Mouse (Mus musculus): ENCODE data around the gene Pmm2.

The Pmm2 gene

DNA sequence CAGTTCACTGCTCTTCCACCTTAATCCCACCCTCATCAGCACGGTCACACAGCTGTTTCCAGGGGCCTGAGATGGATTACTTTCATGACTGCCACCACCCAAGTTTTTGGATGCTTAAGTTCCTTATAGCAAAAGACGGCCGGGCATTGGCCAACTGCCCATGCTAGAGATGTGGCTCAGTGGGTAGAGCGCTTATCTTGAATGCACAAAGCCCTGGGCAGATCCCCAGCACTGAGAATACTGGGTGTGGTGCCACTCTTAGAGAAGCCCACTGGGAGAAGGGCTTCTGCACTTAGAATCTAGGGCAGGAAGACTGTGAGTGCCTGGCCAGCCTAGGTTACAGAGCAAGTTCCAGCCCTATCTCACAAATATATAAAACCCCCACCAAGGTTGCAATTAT lies 41.2 kb downstream of the Pmm2 start:
- DNase-seq (ENCODE audit: low read depth, low spot score): no peak

DNA sequence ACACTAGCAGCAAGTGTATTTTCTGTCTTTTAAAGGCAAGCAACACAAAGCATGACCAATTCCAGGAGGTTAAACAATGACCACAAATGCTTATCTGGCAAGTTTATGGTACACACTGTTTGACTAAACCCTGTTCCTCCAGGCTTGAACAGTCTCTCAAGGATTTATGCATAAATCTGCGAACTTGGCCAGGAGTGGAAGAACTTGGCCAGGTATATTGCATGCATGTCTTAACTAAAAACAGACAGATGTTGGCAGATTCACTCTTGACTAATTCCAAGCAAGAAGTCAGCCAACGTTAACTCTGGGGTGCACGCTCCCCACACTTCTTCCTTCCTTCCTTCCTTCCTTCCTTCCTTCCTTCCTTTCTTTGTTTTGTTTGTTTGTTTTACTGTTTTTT lies 42.3 kb downstream of the Pmm2 start:
- no peak for DNase-seq (ENCODE audit: low read depth, low spot score)

DNA sequence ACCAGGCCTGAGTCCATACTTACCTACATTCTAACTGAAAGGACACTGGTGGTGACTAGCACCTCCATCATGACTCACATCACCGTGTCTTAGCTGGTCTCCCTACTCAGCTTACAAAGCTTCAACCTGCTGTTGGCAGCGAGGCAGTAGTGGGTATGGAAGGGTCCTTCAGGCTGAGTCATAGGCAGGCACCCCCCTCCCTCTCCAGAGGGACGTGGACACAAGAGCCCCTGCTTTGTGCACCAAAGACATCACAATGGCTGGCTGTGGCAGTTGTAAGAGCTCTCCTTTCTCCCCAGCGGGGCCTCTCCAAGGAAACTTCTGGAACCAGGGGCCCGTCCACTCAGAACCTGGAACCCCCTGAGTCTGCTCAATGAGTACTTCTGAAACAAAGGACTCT lies 43.0 kb downstream of the Pmm2 start, which contains the start of gene Gm5767:
Gene Gm5767 (plus strand): TSS at position 301 of the 400 bp plus-strand sequence.
- DNase-seq (ENCODE audit: low read depth, low spot score): no peak

DNA sequence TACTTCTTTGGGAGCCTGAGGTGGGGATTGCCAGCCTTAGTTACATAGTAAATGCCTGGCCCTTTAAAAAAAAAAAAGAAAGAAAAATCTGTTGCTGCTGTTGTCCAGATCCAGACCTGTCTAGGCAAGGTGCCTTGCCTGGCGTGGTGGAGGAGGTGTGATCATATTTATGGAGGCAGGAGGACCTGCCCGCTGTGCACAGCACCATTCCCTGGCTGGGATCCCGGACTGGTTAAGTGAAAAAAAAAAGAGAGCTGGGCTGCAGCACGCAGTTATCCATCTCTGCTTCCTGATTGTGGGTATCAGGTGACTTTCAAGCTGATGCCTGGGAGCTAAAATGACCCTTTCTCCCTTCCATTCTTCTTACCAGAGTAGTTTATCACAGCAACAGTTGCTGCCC lies 47.6 kb downstream of the Pmm2 start:
- no peak for DNase-seq (ENCODE audit: low read depth, low spot score)

DNA sequence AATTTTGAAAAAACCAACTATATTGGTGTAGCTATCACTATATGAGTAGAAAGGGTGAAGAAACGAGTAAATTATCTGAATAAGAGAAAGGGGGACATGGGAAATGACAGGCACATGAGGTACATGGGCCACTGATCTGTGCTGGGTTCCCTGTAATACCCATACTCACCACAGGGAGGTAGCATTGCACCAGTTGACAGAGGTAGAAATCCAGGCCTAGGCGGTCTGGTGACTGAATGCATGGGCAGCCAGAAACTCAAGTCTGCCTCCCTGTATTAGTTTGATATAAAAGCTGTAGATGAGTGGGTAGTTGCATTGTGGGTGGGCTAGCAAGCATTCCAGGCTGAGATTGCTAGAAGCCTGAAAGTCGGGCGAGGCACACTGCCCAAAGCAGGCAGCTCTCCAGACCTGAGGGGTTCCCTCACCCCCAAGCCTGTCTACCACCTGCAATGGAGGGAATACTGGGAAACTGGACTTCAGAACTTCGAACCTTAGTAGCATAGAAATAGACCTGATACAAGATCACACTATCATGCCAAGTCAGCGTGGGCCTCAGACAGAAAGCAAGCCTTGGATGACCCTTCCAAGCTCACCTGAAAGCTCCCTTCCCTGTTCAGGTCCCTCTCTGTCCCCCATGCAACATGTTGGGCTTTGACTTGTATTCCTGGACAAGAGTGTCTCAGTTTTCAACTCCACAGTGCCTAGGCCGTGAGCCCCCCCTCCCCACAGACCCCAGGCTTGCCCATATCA lies 48.8 kb downstream of the Pmm2 start:
- peak; percentile 83 for DNase-seq (ENCODE audit: low read depth, low spot score)

DNA sequence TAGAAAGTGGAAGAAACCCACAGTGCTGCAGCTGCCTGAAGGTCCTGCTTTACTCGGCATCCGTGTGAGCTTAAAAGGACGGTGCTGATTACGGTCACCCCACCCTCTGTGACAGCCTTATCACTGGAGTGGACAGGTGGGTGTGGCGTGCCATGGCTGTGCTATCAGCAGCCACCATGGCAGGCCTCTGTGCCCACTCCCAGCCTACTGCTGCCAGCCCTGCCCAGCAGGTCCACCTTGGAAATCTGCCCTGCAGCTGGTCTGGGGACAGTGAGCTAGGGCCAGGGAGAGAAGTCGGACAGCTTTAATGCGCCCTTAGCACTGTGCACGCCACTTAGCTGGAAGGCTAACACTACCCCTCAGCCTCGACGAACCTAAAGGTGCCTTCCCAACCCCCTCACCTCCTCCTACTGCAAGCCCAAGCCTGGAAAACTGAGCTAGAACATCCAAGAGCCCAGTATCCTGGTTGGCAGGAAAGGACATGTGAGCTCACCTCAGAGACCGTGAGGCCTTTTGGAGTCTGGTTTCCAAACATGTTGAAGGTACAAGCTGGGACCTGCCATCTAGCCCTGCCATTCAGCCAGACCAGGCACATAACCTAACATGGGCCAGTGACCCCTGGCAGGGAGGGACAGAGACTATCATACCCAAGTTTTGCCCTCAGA lies 49.5 kb downstream of the Pmm2 start:
- no peak for DNase-seq (ENCODE audit: low read depth, low spot score)

DNA sequence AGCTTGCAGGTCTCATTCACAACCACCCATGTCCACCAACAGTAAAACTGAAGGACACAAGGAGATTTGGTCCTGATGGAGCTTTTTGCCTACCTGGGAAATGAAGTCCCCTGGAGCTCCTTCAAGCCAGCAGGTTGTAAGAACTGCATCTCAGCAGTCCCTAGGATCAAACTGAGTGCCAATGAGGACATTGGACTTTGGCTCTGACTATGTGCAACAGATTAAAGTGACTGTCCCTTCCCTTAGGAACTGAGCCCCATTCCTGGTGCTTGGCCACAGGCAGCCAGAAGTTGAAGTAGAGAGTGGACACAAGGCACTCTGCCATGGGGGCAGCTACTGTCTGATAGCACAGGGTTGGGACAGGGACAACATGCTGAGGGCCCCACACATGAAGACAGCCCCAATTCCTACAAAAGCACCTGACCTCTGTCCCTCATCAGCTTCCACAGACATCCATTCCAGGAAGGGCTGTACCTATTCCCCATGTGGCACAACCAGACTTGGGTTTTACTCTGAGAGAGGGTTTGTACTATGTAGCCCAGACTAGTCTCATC lies 50.2 kb downstream of the Pmm2 start:
- DNase-seq (ENCODE audit: low read depth, low spot score): no peak

DNA sequence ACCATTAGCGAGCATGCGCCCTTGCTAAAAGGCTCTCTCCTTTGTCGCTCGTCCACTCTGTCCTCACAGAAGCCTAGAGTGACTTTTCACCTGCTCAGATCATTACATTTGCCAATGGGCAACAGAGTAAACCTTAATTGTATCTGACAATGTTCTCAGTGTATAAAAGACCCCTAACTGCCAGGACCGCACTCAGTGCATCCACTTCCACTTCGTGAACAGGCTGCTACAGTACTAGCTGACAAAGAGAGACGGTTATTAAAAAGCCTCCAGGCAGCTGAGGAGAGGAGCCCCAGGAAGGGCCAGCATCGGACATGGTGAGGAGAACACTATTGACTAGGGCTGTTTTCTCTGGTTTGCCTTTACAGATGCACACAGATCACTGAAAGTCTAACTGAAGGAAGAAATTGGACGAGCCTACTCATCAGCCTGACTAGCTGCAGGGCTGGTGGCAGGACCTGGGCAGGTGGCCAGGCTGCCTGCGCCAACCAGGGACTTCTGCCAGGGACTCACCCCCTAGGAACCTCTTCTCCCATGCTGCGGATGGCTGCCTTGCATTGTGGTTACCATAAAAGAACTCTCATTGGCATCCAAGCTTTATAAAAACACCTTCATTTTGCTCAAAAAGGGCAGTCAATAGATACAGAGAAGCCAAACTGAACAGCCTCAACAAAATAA lies 52.6 kb downstream of the Pmm2 start:
- no peak for DNase-seq (ENCODE audit: low read depth, low spot score)

DNA sequence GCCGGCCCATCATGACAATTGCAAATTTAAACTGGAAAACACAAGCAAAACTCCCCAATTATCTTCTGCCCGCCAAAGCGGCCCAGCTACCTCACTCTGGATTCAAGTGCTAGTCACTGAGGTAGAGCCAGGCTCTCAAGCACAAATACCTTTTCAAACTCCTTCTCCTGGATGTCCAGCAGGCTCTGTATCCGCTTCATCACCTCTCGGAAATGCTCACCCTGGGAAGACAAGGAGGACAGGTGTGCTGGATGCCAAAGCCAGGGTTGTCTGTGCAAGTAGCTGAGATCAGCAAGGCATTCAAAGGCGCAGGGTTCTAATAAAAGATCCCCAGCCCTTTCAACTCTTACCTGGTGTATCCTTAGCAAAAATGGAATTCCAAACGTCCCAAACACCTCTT lies 53.7 kb downstream of the Pmm2 start:
- DNase-seq (ENCODE audit: low read depth, low spot score): no peak

DNA sequence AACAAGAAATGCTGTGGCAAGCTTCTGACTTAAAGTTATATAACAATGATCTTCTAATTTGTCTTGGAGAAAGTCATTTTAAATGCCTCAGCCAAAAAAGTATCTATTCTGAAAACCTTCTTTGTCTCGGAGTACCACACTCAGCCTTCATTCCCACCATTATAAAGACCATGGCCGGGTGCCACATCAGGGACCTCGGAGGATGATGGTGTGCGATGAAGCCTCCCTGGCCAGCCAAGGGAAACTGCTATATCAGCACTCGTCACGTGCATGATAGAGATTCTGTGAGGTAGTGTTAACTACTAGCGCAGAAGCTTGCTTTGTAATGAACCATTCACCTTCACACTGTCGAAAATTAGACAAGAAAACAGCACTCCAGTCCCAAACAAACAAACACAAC lies 62.1 kb downstream of the Pmm2 start:
- no peak for DNase-seq (ENCODE audit: low read depth, low spot score)

DNA sequence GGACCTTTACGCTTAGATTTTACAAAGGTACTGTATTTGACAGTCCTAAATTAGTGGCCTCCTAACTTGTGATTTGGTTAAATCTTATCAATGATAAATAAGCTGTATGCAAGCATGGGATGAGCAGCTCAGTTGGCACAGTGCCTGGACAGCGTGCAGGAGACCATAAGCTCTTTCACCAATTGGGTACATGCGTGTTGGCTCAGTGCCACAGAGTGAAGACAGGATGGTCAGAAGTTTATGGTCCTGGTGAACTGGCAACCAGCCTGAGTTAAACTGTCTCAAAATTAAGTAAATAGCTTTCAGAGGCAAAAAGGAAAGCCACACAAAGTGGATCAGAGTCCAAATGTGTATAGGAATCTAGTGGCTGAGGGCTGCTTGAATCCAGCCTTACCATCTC lies 63.1 kb downstream of the Pmm2 start:
- no peak for DNase-seq (ENCODE audit: low read depth, low spot score)

DNA sequence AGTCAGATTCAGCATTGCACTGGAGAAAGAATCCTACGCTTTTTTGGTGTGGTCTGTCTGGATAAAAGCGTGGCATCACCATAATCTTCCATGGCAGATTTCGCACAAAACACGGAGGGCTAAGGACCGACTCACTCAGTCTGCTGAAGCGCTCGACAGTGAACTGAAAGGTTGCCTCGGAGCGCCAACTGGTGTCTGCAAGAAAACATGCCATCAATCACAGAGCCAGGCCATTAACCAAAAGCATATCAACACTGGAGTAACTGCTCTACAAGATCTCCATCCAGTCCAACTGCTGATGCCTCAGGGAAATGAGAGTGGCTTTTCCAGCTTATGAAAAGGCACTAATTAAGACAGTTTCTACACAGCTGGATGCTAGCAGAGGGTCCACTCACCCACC lies 74.5 kb downstream of the Pmm2 start:
- no peak for DNase-seq (ENCODE audit: low read depth, low spot score)

Measured in R1 (cell line).